Mouse (Mus musculus) heart, postnatal 0 days (tissue): Measurements from ENCODE around the gene Crat.

Experiments used
- CTCF ChIP-seq: IDR thresholded peaks from 2 replicates; pipeline ENCODE4 v1.5.1; 2016; ENCODE audit warnings: antibody characterized with exemption, control low read depth, low read depth
- EP300 ChIP-seq: IDR thresholded peaks from 2 replicates; pipeline ENCODE4 v1.6.1; 2016; ENCODE audit warnings: antibody characterized with exemption, low read depth

DNA sequence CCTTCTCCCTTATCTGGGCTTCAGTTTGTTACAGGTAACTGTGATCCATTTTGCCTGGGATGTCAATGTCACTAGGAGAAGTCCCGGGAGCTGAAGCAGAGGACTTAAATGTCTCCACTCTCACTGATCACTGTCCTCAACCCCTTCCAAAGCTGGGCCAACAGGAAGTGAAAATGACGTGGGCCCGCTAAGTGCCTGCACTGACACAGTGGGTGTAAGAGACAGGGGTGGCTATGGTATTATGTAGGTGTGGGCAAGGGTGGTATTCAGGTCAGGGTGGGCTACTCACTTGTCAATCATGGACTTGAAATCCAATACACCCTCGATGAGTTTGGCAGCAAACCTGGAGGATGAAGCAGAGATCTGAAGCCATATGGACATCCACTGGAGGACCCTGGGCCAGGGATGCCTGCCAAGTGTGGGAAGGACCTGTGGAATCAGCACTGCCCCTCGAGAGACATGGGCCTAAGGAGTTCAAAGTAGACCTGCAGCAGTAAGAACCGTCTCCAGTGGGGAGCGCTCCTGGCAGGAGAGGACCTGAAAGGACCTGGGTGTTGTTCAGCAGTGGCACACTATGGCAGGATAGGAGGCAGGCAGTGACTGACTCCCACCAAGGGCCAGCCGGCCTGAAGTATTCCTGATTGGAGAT is 7.0 kb downstream of the Crat start:
- TF ChIP-seq CTCF = no peak
- TF ChIP-seq EP300 = no peak
